Mouse (Mus musculus) Muller cell, postnatal 12 days (primary cell): ENCODE data around the gene Psen2.
A peak's percentile ranks its signal among the peaks of the same experiment; 100 is the strongest.

Experiments
- DNase-seq: peaks from one replicate; pipeline ENCODE4 v3.0.0-alpha.2; 2015; ENCODE audit errors: inconsistent ontology term

Psen2 gene

DNA sequence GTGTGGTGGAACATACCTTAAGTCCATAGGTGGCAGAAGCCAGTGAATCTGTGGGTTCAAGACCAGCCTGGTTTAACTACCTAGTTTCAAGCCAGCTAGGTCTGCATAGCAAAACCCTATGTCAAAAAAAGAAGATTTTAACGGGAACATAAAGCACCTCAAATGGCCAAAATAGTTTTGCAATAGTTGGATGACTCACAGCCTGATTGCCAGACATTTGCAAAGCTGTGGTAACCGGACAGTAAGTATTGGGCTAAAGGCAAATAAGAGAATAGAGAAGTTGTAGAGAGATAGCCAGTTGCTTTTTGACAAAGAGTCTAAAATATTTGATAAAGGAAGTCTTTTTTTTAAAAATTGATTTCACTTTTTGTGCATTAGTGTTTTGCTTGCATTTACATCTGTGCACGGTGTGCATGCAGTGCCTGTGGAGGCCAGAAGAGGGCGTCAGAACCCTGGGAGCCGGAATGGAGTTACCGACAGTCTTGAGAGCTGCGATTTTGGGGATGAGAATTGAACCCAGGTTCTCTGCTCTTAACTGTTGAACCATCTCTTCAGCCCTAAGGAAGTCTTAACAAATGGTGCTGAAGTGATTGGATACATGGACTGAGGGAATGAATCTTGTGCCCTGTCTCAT lies at the start of gene Psen2:
Gene Psen2, minus strand, starts transcription at position 75 of the 634 bp plus-strand sequence.
- DNase-seq, result peak; percentile 26

DNA sequence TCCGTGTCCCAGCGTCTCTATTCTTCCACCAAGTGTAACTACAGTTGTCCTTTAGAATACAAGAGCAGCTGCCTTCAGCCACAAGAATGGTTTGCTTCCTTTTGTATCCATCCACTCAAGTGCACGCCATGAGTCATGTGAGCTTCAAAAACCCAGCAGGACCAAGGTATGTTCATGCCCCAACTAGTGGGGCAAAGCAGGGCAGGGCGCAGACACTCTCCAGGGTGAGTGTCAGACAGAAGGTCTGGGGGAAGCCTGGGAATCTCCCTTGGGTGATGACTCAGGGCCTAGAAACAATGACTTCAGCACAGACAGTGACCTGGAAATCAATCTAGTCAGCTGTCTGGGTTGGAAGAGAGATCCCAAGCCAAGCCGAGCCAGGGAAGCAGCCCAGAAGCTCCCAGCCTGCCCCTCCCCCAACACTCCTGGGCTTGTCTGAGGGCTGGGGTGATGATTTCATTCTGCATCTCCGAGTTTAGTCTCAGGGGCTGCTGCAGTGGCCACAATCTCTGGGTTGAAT lies 49.6 kb upstream of the Psen2 start:
- peak; percentile 99 for DNase-seq

DNA sequence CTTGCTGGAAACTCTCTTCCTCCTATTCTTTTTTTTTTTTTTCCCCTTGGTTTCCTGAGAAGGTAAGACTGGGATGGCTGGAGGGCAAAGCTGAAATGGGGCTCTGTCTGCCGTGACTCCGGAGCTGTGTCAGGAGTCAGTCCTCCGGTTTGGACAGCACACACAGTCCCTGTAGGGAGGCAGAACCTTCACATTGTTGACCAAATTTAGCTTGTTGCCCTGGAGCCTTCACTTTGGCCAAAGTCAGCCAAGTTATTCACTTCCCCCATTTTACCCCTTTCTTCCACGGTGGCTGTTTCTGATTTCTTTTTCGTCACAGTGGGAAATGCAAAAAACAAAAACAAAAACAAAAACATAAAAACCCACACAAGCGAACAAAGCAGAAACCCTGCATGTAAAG lies 49.0 kb upstream of the Psen2 start:
- peak; percentile 32 for DNase-seq

DNA sequence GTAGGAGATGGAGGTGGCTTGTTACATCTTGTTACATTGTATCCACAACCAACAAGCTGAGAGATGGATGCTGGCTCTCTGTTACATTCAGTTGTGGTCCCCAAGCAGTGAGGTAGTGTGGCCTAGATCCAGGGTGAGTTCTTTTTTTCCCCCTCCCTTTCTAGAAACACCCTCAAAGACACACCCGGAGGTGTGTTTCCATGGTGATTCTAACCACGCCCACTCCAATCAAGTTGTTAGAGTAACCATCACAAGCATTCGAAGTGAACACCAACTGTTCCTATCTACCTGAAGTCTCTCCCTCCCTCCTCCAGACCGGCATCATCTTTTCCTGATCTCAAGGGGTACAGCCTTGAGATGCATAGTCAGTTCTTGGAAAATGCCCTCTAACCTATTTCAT lies 45.7 kb upstream of the Psen2 start:
- no peak for DNase-seq

DNA sequence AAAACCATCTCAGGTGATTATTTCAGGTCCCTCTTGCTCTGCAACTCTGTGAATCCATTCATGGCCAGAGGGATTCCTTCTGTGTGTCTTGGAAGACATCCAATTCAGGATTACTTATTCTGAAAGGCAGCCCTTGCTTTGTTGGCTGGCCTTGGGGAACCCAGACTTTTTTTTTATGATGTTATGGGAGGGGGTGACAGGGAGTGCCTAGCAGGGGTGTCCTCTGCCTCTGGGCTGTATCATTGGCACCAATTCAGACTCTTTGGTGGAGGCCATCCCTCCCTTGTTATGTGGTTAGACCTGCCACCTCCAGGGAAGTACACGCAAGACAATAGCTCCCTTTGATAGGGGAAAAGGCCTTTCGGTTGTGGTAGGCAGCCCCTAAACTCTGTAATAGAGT lies 44.4 kb upstream of the Psen2 start:
- peak; percentile 42 for DNase-seq

DNA sequence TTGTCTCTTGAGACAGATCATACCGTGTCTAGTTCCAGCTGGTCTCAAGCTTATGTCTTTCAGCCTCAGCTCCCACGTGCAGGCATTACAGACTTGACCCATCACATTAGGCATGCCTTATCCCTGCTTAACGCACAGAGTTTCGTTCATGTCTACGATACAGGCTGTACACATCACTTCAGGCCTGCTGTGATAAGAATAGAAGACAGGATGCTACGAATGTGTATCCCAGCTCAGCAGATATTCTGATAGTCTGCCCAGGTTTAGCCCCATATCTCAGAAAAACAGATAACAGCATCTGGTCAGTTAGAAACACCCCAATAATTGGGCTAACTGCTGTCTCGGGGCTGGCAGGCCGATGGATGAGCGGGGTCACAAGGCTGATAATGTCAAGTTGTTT lies 43.7 kb upstream of the Psen2 start:
- DNase-seq, result no peak

DNA sequence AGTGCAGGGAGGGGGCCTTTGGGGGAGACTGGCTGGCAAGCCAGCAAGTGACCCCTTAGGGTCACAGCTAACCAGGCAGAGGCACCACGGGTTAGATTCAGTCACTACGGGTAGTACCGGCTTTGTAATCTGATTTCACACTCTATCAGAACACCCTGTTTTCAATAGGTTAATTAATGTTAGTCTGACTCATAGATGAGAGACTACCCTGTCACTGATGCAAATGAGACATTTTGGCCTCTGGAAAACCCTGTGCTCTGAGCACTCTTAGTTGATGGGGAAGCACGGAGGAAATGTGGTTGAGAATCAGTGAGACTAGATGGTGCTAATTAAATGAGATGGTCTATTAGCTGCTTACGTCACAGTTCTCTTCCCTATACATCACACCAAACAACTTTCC lies 40.4 kb upstream of the Psen2 start:
- no peak for DNase-seq

DNA sequence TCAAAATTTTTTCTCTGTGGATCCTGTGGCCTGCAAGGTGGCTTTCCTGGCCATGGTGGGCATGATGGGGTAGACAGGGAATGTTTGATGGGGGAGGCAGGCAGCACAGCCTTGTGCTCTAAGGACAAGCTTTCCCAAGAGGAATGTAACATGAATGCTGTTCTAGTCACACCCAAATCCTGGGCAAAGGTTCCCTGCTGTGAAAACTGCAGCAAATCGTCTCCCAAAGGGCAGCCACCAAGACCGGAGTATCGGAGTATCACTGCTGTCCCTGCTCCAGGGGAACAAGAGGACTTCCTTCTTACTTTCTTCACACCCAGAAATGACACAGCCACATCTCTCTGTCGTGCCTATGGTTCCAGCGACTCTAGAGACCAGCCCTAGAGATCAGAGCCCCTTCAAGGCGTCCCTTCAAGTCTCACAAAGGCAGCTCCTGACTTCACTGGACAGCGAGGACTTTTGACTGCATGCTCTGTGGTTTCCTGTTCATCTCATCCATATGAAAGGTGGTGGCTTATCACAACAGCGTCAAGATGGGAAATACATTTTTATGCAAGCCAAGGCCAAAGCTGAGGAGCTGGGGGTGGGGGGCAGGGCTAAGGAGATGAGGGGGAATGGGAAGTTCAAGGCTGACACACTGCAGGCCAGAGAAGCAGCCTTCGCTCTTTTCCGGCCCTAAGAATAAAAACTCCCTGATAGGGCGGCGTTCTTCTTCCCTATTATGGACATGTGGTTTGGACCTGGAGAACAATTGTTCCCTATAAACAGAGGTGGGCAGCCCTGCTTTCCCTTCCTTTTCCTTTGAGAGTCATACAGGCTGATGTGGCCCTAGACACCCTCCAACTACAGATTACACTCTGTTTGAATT lies 39.2 kb upstream of the Psen2 start:
- DNase-seq, result no peak

DNA sequence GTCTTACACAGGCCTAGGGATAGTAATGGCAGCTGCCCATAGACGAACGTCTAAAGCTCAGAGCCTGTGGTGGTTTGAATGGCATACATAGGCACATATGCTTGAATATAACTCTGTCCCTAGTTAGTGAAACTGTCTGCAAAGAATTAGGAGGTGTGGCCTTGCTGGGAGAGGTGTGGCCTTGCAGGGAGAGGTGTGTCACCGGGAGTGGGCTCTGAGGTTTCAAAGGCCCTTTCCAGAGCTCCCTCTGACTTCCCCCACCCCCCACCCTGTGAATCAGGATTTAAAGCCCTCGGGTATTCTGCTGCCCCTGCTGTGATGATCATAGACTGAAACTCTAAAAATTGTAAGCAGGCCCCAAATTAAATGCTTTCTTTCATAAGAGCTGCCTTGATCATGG lies 37.8 kb upstream of the Psen2 start:
- no peak for DNase-seq

DNA sequence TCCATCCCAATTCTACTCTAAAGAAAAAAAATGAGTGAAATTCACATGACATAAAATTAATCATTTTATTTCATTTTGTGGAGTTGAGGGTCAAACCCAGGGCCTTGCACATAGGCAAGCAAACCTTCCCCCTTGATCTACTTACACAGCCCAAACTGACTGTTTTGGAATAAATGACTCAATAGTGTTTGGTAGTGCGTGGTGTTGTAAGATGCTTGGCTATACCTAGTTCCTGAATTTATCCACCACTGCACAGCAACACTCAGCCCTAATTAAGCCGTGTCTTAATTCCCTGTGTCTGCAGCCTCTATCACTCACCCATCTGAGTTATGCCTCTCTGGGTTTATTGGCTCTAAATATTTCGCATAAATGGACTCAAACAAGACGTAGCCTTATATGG lies 37.1 kb upstream of the Psen2 start:
- no peak for DNase-seq

DNA sequence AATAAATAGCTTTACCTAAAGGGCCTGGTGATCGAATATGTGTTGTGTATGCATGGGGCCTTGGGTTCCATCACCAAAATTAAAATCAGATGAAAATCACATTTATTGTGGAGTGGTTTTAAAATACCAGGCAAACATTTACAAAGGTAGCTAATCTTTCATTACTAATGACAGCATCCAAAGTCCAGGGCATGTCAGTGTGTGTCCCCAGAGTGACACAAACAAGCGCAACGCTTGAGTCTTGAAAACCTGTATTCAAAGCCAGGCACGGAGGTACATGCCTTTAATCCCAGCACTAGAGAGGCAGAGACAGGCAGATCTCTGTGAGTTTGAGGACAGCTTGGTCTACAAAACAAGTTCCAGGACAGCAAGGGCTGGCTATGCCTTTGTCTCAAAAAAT lies 36.5 kb upstream of the Psen2 start:
- DNase-seq, result no peak

DNA sequence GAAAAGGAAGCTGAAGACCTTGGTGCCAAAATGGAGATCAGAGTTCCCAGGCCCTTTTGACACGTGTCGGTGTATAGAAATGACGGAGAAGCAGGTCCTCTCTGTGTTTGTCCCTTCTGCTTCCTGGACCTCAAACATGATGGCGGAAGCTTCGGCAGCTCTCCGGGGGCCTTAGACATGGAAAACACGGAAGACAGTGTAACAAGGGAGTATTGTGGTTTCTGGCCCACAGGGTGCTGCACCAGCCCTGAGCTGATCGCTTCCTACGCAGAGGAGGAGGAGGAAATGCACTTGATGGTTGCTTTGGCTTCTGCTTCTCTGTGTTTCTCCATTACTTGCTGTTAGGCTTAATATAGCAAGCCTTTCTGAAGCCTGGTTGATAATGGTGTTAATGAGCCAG lies 32.9 kb upstream of the Psen2 start:
- DNase-seq, result no peak

DNA sequence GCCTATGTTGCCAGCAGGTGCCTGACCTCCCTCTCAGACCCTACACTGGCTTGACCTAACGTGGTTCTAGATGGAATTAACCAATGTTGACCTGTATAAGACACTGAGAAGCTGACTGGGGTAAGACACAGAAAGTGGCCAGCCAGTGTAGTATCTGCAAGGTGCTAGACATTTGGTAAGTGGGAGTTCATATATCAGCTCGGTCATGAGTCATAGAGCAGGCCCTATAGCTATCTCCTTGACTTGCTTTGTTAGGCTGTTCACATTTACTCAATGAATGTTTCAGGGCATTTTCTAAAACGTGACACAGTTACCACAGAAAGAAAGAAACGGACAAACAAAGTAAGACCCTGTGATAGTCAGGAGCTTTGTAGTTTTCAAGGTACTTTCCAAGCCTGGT lies 27.1 kb upstream of the Psen2 start:
- no peak for DNase-seq

DNA sequence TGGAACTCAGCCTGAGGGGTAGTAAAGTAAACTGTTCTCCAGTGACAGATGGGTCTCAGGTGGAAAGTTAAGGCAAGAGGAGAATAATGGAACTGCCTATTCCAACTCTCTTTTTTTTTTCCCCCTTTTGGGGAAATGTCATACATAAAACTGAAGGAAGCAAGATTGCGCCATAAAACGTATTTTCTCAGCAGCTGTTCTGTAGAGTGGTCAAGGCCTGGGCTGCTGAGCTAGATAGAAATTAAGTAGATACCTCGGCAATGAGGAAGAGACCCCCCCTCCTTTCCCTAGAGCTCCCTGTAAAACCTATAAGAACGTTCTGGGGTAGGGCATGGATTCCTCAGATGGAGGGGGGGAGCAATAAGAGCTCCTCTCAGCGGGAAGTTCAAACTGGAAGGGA lies 26.6 kb upstream of the Psen2 start:
- no peak for DNase-seq

DNA sequence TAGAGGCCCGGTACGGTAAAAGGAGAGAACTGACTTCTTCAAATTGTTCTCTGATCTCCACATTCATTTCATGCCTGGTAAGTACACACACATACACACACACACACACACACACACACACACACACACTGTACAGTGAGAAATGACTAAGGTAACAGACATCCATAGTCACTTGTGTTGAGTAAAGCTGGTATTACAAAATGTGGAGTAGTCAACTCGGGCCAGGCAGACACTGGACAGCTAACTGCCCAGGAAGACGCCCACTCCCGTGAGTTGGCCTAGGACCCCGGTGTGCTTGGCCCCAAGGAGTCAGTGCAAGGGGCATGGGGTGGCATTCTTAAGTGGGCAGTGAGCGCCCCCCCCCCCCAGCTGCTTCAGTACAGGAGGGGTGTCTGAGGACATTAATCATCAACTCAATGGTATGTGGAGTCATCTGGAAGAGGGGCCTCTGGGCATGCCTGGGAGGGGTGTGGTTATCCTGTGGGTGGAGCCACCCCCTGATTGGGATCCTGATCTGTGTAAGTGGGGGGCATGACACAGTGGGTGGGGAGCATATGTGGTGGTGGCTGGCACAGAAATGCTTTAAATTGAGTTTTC lies 25.7 kb upstream of the Psen2 start:
- peak; percentile 51 for DNase-seq

DNA sequence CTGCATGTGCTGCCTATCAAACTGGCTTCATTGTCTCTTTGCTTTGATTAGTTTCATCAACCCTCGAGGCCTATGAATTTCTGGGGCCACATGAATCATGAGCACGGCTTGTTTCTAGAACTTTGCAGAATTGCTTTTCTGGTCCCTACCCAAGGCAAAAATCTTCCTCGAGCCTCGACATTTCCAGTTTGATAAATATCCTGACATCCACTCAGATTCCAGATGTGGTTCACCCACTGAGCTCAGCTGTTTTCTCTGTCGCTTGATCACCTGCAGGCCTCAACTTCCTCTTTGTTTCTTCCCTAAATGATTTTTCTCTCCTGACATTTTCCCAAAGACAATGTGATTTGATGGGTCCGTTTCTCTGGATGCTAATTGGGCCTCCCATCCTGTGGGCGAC lies 25.0 kb upstream of the Psen2 start:
- DNase-seq, result no peak

DNA sequence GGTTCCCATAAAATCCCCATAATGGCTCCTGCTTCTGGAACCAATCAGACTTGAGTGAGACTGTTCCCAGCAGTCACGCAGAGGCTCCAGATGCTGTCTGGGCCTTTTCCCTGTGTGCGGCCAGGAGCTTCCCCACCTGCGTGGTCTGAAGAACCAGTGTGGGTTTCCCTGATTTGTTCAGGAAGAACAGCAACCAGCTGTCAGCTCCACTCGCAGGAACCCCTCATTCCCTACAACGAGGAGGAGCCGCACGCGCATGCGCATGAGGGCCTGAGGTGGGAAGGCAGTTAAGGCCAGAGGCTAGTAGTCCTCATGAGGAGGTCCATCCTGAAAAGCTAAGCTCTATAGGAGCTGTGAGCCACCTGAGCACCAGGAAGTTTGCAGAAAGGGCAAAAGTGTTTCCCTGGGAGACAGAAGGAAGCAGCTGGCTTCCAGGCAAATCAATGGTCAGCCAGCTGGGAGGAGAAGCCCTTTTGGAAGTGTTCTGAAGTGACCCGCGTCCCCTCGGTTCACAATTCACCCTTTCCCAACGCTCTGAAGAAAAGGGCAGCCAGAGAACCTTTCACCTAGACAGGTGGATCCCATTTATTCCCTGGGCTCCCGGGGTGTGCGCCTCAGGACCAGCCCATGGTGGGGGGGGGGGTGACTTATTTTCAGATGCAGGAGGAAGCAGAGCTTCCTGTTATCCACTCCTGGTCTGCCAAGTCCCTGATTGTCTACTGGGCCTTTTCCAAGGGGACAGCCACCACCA lies 23.0 kb upstream of the Psen2 start:
- no peak for DNase-seq

DNA sequence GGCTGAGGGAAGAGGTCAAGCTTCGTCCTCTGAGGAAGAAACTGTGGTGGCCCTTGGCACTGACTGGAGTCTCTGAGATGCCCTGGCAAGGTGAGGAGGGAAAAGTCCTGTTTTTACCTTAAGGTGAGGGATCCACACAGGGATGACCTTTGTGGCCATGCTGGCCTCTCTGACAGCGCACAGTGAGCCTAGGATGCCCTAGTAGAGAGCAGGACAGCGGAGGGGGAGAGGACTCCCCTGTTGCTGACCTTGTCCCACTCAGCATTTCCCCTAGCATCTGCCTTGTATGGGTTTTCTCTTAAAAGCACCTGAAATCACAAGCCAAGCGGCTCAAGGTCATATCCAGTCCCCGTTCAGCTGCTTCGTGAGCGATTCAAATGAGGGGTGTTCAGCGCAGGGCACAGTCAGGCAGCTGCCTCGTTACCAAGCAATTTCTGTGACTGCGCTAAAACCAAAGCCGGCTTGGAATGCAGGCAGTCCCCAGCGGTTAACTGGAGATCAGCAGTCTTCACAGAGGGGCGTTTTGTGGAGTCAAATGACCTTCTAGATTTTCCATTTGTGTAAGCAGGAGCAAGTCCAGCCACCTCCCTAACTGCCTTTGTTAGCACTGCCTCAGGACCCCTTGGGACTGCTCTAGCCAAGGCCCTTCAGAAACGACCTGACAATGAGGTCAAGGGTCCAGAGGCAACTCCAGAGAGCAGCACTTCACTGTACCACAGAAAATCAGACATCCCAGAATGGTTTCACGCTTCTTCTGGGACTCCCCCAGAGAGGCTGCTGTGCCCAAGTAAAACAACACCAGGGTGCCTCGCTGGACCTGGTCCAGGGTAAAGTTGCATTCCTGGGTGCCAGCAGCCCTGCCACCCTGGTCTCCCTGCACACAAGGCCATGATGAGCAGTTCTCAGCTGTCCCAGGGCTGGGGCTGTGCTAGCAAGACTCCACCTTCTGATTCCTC lies 20.9 kb upstream of the Psen2 start:
- peak; percentile 55 for DNase-seq

DNA sequence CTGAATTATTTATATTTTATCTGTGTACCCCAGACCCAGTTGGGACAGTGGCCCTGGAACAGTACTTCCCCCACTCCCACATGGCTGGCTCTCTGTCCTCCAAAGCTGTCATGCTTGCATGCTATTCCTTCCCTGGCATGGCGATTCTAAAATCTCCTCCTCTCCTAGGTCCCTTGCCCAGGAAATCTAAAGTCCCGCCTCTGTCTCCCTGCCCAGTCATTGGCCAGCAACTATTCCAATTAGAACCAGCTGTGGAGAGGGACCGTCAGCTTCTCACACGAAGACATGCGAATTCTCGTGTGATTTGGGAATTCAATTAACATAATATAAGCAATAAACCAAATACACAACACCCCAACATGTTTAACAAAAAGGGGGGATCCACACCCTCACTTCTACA lies 19.3 kb upstream of the Psen2 start:
- no peak for DNase-seq

DNA sequence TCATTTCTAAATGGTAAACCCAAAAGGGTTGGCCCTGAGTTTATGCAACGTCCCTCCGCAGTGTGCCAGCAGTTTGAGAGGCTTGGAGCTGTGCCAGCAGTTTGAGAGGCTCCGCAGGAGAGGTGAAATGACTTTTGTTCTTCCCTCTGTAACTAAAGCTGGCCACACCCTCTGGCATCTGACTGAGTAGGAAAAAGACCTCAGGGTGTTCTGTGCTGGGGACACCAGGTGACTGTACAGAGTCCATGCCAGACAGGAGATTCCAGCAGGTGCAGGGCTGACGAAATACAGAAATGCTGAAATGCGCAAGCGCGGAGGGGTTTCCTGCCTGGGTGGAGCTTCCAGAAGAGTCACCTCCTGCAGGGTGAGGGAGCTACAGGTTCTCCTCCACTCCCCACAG lies 16.4 kb upstream of the Psen2 start:
- DNase-seq, result no peak

DNA sequence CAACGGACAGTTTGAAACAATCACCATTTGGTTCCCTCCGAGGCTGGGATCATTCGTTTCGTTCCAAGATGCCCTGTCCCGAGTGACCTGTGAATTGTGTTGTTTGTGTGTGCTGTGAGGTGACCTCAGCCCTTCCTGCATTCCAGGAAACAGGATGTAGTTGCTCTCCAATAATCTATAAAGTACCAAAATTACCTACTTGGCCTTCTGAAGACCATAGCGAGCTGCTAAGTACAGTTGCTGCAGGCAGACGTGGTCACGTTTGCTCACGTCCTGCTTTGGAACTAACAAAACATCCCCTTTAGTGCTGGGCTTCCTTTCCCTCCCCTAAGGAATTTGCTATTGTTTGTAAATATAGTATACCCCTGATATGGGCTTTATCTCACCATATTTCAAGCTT lies 14.3 kb upstream of the Psen2 start:
- no peak for DNase-seq
